Mouse (Mus musculus) midbrain, embryonic 16.5 days (tissue): Measurements from ENCODE around the gene Csnk2a2. TPM values are rescaled to one million over a fixed set of nuclear protein-coding genes. Genes with fewer than 3 reads are reported as not detected.

Experiments
- ATAC-seq: fragments of 200-750 bp; cut with Nextera tagmentation; 2 replicates; pipeline ENCODE4 v1.8.0; 2017; ENCODE audit warnings: moderate TSS enrichment
- H3K27ac ChIP-seq: fragments of 300-500 bp; sonication (generic); 2 replicates; pipeline ENCODE4 v1.5.1; 2014; ENCODE audit warnings: mild to moderate bottlenecking, low read length, mixed read lengths
- H3K27me3 ChIP-seq: fragments of 300-500 bp; sonication (generic); 2 replicates; pipeline ENCODE4 v1.6.1; 2014; ENCODE audit warnings: low read depth, low read length, mixed read lengths; ENCODE audit not compliant: control insufficient read depth, insufficient read depth
- H3K36me3 ChIP-seq: fragments of 300-500 bp; sonication (generic); 2 replicates; pipeline ENCODE4 v1.6.1; 2014; ENCODE audit warnings: mild to moderate bottlenecking, low read length, moderate library complexity, mixed read lengths; ENCODE audit not compliant: control insufficient read depth, insufficient read depth
- H3K4me1 ChIP-seq: fragments of 300-500 bp; sonication (generic); 2 replicates; pipeline ENCODE4 v1.6.1; 2014; ENCODE audit warnings: mild to moderate bottlenecking, low read length, mixed read lengths; ENCODE audit not compliant: control insufficient read depth, insufficient read depth
- H3K4me2 ChIP-seq: fragments of 300-500 bp; sonication (generic); 2 replicates; pipeline ENCODE4 v1.6.1; 2014; ENCODE audit warnings: mild to moderate bottlenecking, low read length, mixed read lengths
- H3K4me3 ChIP-seq: fragments of 300-500 bp; sonication (generic); 2 replicates; pipeline ENCODE4 v1.5.1; 2014; ENCODE audit warnings: low read depth, mild to moderate bottlenecking, low read length, moderate library complexity, mixed read lengths
- H3K9ac ChIP-seq: fragments of 300-500 bp; sonication (generic); 2 replicates; pipeline ENCODE4 v1.6.1; 2014; ENCODE audit warnings: low read depth, low read length, mixed read lengths
- H3K9me3 ChIP-seq: fragments of 300-500 bp; sonication (generic); replicated peaks from 2 replicates; pipeline ENCODE4 v1.6.1; 2014; ENCODE audit warnings: mild to moderate bottlenecking, low read length, mixed read lengths; ENCODE audit not compliant: control insufficient read depth, poor library complexity, severe bottlenecking
- WGBS: fragments of 180-500 bp; shearing (Covaris S2); extraction: QIAGEN DNeasy Blood & Tissue Kit; methylation state at CpG from one replicate; pipeline ENCODE4 v1.1.7; 2014; 5-methylcytosine and 5-hydroxymethylcytosine counted together
- polyA plus RNA-seq: library from polyadenylated mRNA; unstranded; fragments of >200 nt; fragmentation: Nextera tagmentation; extraction: Ambion mirVana; gene quantifications from 2 replicates; pipeline ENCODE4 v1.2.1, GENCODE M21; 2015

The Csnk2a2 gene
- polyA plus RNA-seq, result 6.8 and 8.3 TPM in 2 replicates

GRCm38 (mm10) chr8:95490006-95490405 lies at the start of gene Csnk2a2:
TSS of gene Csnk2a2 (minus strand) at chr8:95490039.
- Histone ChIP-seq H3K9me3 (no peaks in the 10 kb centered on the region), H3K4me2 (peak within 1 kb of the TSS; percentile 75), H3K27me3 (no peaks in the 10 kb centered on the region), H3K4me3 (peak within 1 kb of the TSS; percentile 98), H3K36me3 (peaks cover 5% of the 10 kb centered on the region; the same call in 1 of the 2 replicates), H3K4me1 (peaks cover 16% of the 10 kb centered on the region), H3K9ac (peak within 1 kb of the TSS; percentile 92), H3K27ac (peak within 1 kb of the TSS; percentile 53; the same call in 1 of the 2 replicates)
- 88% methylated on average over 5 of the region's 5 CpGs for WGBS
- ATAC-seq, result no peak

DNA sequence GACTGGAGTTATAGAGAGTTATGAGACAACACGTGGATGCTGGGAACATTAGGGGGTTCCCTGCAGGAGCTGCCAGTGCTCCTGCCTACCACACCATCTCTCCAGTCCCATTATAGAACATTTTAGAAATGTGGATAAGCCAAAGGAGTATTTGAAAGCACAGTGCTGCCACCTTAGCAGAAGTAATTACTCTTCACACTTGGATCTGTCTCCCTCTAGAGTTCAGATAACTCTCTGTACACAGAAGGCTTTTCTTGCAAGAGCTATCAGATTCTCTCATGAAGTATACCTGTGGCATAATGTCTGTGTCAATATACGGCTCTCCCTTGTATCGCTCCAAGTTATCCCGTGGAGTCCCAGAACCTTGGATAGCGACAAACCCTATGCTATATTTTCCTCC lies 49.6 kb upstream of the Csnk2a2 start:
- Histone ChIP-seq H3K4me1 (no peaks in the 10 kb centered on the region), H3K4me3 (no peak overlapping the region), H3K36me3 (no peaks in the 10 kb centered on the region), H3K27ac (no peak overlapping the region), H3K9ac (no peak overlapping the region), H3K4me2 (no peak overlapping the region), H3K27me3 (no peaks in the 10 kb centered on the region), H3K9me3 (no peaks in the 10 kb centered on the region)
- 80% methylated on average over 5 of the region's 5 CpGs for WGBS
- ATAC-seq, result no peak

DNA sequence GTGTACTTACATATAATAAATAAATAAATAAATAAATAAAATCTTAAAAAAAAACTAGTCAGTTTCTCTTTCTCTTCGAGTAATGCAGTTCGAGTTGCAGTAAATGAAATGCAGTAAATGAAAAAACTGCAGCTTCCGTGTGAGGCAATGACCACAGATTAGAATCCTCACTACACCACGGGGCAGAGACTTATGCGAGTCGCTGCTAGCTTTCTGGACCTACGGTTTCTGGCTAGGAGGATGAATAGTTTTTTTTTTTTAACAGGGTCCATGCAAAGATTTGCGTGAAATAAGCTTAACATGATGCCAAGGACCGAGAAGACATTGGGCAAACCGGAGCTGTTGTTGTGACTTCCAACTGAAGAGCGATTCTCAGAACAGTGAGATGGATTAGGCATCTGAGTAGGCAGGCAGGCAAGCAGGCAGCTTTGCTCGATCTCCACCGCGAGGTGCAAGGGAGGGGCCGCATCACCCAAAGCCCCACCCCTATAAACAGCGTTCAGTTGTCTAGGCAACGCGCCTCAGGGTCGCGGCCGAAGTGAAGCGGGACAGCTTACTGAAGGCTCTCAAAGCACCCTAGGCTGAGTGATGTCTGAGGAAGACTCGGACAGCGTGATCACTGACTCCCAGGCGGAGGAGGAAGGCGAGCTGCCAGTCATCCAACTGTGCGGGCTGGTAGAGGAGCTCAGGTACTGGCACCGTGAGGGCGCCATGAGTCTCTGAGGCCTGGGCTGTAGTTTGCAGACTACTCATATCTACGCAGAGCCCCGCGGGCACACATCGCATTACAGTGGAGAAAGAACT lies 43.9 kb upstream of the Csnk2a2 start, which contains the start of gene Ccdc113:
Gene Ccdc113, plus strand, starts transcription at position 502 of the 804 bp plus-strand sequence.
- 4% methylated on average over 33 of the region's 33 CpGs for WGBS
- Histone ChIP-seq H3K4me3 (peak within 1 kb of the TSS; percentile 46), H3K36me3 (no peaks in the 10 kb centered on the region), H3K27ac (no peak within 1 kb of the TSS), H3K9ac (peak within 1 kb of the TSS; percentile 61), H3K4me1 (peaks cover 4% of the 10 kb centered on the region; the same call in 1 of the 2 replicates), H3K4me2 (peak within 1 kb of the TSS; percentile 70), H3K27me3 (no peaks in the 10 kb centered on the region), H3K9me3 (no peaks in the 10 kb centered on the region)
- peak; percentile 92 for ATAC-seq

GRCm38 (mm10) chr8:95532206-95532605 lies 42.4 kb upstream of the Csnk2a2 start:
- no peaks in the 10 kb centered on the region for H3K36me3 ChIP-seq
- no peak overlapping the region for H3K4me2 ChIP-seq
- no peaks in the 10 kb centered on the region for H3K27me3 ChIP-seq
- H3K9me3 ChIP-seq, result no peaks in the 10 kb centered on the region
- H3K4me1 ChIP-seq, result peaks cover 4% of the 10 kb centered on the region; the same call in 1 of the 2 replicates
- H3K9ac ChIP-seq, result no peak overlapping the region
- no peak overlapping the region for H3K4me3 ChIP-seq
- no peak overlapping the region for H3K27ac ChIP-seq
- WGBS, result 69% methylated on average over 4 of the region's 4 CpGs
- no peak for ATAC-seq

- H3K4me1 ChIP-seq, result no peaks in the 10 kb centered on the region
- no peak for ATAC-seq
Measured at GRCm38 (mm10) chr8:95528750-95529310, 39.0 kb upstream of the Csnk2a2 start.

DNA sequence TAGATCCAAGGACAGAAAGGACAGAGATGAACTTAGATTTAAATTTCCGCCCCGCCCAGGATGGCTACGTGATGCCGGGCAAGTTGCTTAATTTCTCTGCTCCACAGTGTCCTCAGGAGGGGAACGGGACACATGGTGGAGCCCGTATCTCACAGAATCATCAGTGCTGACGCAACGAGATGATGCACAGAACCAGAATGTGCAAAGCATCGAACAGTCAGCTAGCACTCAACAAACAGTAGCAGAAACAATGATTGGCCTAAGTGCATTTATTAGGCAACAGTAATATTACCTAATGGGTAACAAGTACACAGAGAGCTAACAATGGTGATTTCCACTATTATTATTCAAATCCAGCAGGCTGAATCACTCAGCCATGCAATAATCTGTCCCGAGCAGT lies 38.4 kb upstream of the Csnk2a2 start:
- H3K36me3 ChIP-seq, result no peaks in the 10 kb centered on the region
- no peaks in the 10 kb centered on the region for H3K27me3 ChIP-seq
- no peak for ATAC-seq
- no peak overlapping the region for H3K4me2 ChIP-seq
- no peaks in the 10 kb centered on the region for H3K9me3 ChIP-seq
- no peaks in the 10 kb centered on the region for H3K4me1 ChIP-seq
- no peak overlapping the region for H3K9ac ChIP-seq
- WGBS, result 76% methylated on average over 10 of the region's 10 CpGs
- H3K4me3 ChIP-seq, result no peak overlapping the region
- no peak overlapping the region for H3K27ac ChIP-seq

More at GRCm38 (mm10) chr8:95528750-95529310, 39.0 kb upstream of the Csnk2a2 start:
- no peak overlapping the region for H3K4me2 ChIP-seq
- no peaks in the 10 kb centered on the region for H3K36me3 ChIP-seq
- WGBS, result 66% methylated on average over 9 of the region's 9 CpGs
- H3K27me3 ChIP-seq, result no peaks in the 10 kb centered on the region
- no peak overlapping the region for H3K27ac ChIP-seq
- H3K9me3 ChIP-seq, result no peaks in the 10 kb centered on the region
- H3K4me3 ChIP-seq, result no peak overlapping the region
- H3K9ac ChIP-seq, result no peak overlapping the region

- WGBS, result 92% methylated on average over 4 of the region's 4 CpGs
- Histone ChIP-seq H3K36me3 (no peaks in the 10 kb centered on the region), H3K4me2 (no peak overlapping the region), H3K9ac (no peak overlapping the region), H3K27me3 (no peaks in the 10 kb centered on the region), H3K27ac (no peak overlapping the region), H3K4me3 (no peak overlapping the region), H3K4me1 (no peaks in the 10 kb centered on the region), H3K9me3 (no peaks in the 10 kb centered on the region)
- no peak for ATAC-seq
Measured at GRCm38 (mm10) chr8:95523991-95524390, 34.2 kb upstream of the Csnk2a2 start.

DNA sequence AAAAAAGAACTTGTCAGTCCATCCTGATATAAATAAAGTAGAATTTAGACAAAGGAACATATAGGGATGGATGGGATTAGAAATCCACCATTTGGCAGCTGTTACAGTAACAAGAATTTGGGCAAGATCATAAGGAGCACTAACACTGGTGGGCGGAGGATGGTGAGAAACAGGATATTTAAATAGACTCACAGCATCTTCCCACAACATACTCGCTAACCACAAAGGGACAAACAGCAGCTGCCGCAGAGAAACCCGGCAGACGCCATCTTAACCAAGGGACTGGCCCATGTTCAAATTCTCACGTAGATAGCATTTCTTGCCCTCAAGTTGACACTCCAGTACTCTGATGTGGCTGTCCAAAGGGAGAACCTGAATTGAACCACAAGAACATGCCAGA lies 27.1 kb upstream of the Csnk2a2 start:
- Histone ChIP-seq H3K4me2 (no peak overlapping the region), H3K27ac (no peak overlapping the region), H3K4me3 (no peak overlapping the region), H3K27me3 (no peaks in the 10 kb centered on the region), H3K4me1 (no peaks in the 10 kb centered on the region), H3K9ac (no peak overlapping the region), H3K9me3 (no peaks in the 10 kb centered on the region), H3K36me3 (no peaks in the 10 kb centered on the region)
- WGBS, result 94% methylated on average over 6 of the region's 6 CpGs
- no peak for ATAC-seq

DNA sequence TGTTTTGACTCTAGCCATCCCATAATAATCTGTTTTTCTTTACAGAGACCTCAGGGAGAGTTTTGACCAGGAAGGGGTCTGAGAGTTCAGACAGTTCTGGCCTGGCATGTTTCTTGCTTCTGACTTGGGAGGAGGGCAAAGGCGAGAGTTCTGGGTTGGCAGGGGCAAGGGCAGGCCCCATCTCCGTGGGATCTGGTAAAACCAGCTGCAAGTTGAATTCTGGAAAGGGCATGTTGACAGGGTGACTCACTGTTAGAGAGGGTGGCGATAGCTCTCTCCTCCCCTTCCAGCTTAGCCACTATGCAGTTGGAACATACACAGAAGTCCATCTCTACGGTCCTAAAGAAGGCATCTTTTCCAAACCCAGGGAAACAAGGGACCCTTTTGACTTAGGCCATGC lies 23.4 kb upstream of the Csnk2a2 start:
- H3K27me3 ChIP-seq, result no peaks in the 10 kb centered on the region
- H3K4me1 ChIP-seq, result no peaks in the 10 kb centered on the region
- ATAC-seq, result no peak
- no peak overlapping the region for H3K4me2 ChIP-seq
- H3K4me3 ChIP-seq, result no peak overlapping the region
- no peak overlapping the region for H3K9ac ChIP-seq
- H3K36me3 ChIP-seq, result no peaks in the 10 kb centered on the region
- H3K9me3 ChIP-seq, result no peaks in the 10 kb centered on the region
- H3K27ac ChIP-seq, result no peak overlapping the region
- WGBS, result 77% methylated on average over 4 of the region's 4 CpGs
